Mouse (Mus musculus) megakaryocyte-erythroid progenitor cell, adult 5-6 weeks (primary cell): ENCODE measurements around the gene Olfr1186. TPM values are rescaled to one million over a fixed set of nuclear protein-coding genes. Genes with fewer than 3 reads are reported as not detected.
"Not testable (repeated sequence)": the region's sequence is repeated elsewhere in the genome, so short reads cannot be mapped to it uniquely, and the experiment has no call there.

Experiments
- ATAC-seq: replicated peaks from 2 replicates; pipeline ENCODE4 v1.8.0; 2016; ENCODE audit warnings: mild to moderate bottlenecking, inconsistent platforms; ENCODE audit not compliant: severe bottlenecking, poor library complexity, low FRiP score, low TSS enrichment
- total RNA-seq, 2 experiments: library from RNA; stranded (forward) in 1 of 2; stranded (reverse) in 1 of 2; fragments of 200-1000, 215-1000 nt in 1 of 2; fragments of >200 nt in 1 of 2; fragmentation: Nextera tagmentation in 1 of 2; gene quantifications; 2 replicates each; pipeline ENCODE4 v1.2.3; 2014 to 2017

Gene Olfr1186
- total RNA-seq (2014; fragmentation: Nextera tagmentation) (not detected in 2 replicates), total RNA-seq (2017) (not detected in 2 replicates)

- no peak for ATAC-seq
Measured at GRCm38 (mm10) chr2:88518251-88518650, at the start of gene Olfr1186. Gene Olfr1186, plus strand, starts transcription at chr2:88518551.

GRCm38 (mm10) chr2:88483298-88483697, 35.1 kb upstream of the Olfr1186 start, which contains the start of gene Olfr1184:
Gene Olfr1184, plus strand, starts transcription at chr2:88483598.
- no peak for ATAC-seq

- ATAC-seq: no peak
Measured at GRCm38 (mm10) chr2:88493020-88493419, 25.3 kb upstream of the Olfr1186 start, which contains the start of gene Olfr1185-ps1. Gene Olfr1185-ps1, plus strand, starts transcription at chr2:88493320.

- ATAC-seq: no peak
Measured at GRCm38 (mm10) chr2:88525720-88526119, 7.4 kb downstream of the Olfr1186 start.

GRCm38 (mm10) chr2:88556635-88557034, 38.3 kb downstream of the Olfr1186 start, which contains the start of gene Olfr1188:
Gene Olfr1188, plus strand, starts transcription at chr2:88556935.
- ATAC-seq: no peak

DNA sequence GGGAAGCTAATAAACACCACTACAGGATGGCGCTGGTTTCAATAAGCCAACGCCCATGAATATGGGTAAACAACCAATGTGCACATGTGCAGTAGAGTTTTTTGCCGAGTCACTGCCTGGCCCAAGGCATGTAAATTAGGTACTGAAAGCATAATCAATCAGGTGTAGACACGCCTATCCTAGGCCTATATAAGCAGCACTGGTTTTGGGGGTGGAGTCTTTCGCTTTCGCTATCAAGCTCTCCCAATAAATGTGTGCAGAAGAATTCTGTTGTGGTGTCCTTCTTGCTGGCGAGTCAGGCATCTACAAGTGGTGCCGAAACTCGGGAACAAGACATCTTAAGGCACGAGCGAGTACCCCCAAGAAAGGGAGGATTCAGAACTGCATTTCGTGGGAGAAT, 54.3 kb downstream of the Olfr1186 start:
- ATAC-seq: not testable (repeated sequence)

Other genes with a start within 250 kb of the Olfr1186 start
- gene Olfr1173, start 238.7 kb upstream of the Olfr1186 start, total RNA-seq (2014; fragmentation: Nextera tagmentation): not detected in 2 replicates
- gene Olfr1173, start 238.7 kb upstream of the Olfr1186 start, total RNA-seq (2017): 0.28 TPM in 1 of 2 replicates, not detected in the other
- not detected in 2 replicates for gene Olfr1174-ps, start 203.4 kb upstream of the Olfr1186 start, total RNA-seq (2014; fragmentation: Nextera tagmentation)
- not detected in 2 replicates for gene Olfr1174-ps, start 203.4 kb upstream of the Olfr1186 start, total RNA-seq (2017)
- gene Olfr1175-ps, start 191.3 kb upstream of the Olfr1186 start, total RNA-seq (2014; fragmentation: Nextera tagmentation): not detected in 2 replicates
- gene Olfr1175-ps, start 191.3 kb upstream of the Olfr1186 start, total RNA-seq (2017): not detected in 2 replicates
- gene Olfr1176, start 181.8 kb upstream of the Olfr1186 start, total RNA-seq (2014; fragmentation: Nextera tagmentation): not detected in 2 replicates
- gene Olfr1176, start 181.8 kb upstream of the Olfr1186 start, total RNA-seq (2017): not detected in 2 replicates
- not detected in 2 replicates for gene Olfr1177-ps, start 172.1 kb upstream of the Olfr1186 start, total RNA-seq (2014; fragmentation: Nextera tagmentation)
- gene Olfr1177-ps, start 172.1 kb upstream of the Olfr1186 start, total RNA-seq (2017): not detected in 2 replicates
- not detected in 2 replicates for gene Olfr1178, start 131.5 kb upstream of the Olfr1186 start, total RNA-seq (2014; fragmentation: Nextera tagmentation)
- gene Olfr1178, start 131.5 kb upstream of the Olfr1186 start, total RNA-seq (2017): not detected in 2 replicates
- gene Olfr1179, start 112.1 kb upstream of the Olfr1186 start, total RNA-seq (2014; fragmentation: Nextera tagmentation): not detected in 2 replicates
- not detected in 2 replicates for gene Olfr1179, start 112.1 kb upstream of the Olfr1186 start, total RNA-seq (2017)
- not detected in 2 replicates for gene Olfr1180, start 99.4 kb upstream of the Olfr1186 start, total RNA-seq (2014; fragmentation: Nextera tagmentation)
- gene Olfr1180, start 99.4 kb upstream of the Olfr1186 start, total RNA-seq (2017): not detected in 2 replicates
- not detected in 2 replicates for gene Olfr1181, start 92.4 kb upstream of the Olfr1186 start, total RNA-seq (2014; fragmentation: Nextera tagmentation)
- gene Olfr1181, start 92.4 kb upstream of the Olfr1186 start, total RNA-seq (2017): not detected in 2 replicates
- gene Gm13757, start 69.4 kb upstream of the Olfr1186 start, total RNA-seq (2014; fragmentation: Nextera tagmentation): not detected in 2 replicates
- gene Gm13757, start 69.4 kb upstream of the Olfr1186 start, total RNA-seq (2017): not detected in 2 replicates
- gene Olfr1183, start 63.7 kb upstream of the Olfr1186 start, total RNA-seq (2014; fragmentation: Nextera tagmentation): not detected in 2 replicates
- gene Olfr1183, start 63.7 kb upstream of the Olfr1186 start, total RNA-seq (2017): not detected in 2 replicates
- not detected in 2 replicates for gene Olfr1184, start 35.0 kb upstream of the Olfr1186 start, total RNA-seq (2014; fragmentation: Nextera tagmentation)
- gene Olfr1184, start 35.0 kb upstream of the Olfr1186 start, total RNA-seq (2017): not detected in 2 replicates
- gene Olfr1185-ps1, start 25.2 kb upstream of the Olfr1186 start, total RNA-seq (2014; fragmentation: Nextera tagmentation): not detected in 2 replicates
- not detected in 2 replicates for gene Olfr1185-ps1, start 25.2 kb upstream of the Olfr1186 start, total RNA-seq (2017)
- gene Olfr1188, start 38.4 kb downstream of the Olfr1186 start, total RNA-seq (2014; fragmentation: Nextera tagmentation): not detected in 2 replicates
- gene Olfr1188, start 38.4 kb downstream of the Olfr1186 start, total RNA-seq (2017): not detected in 2 replicates
- not detected in 2 replicates for gene Olfr1189, start 67.9 kb downstream of the Olfr1186 start, total RNA-seq (2014; fragmentation: Nextera tagmentation)
- not detected in 2 replicates for gene Olfr1189, start 67.9 kb downstream of the Olfr1186 start, total RNA-seq (2017)
- gene Olfr1191-ps1, start 122.0 kb downstream of the Olfr1186 start, total RNA-seq (2014; fragmentation: Nextera tagmentation): not detected in 2 replicates
- not detected in 2 replicates for gene Olfr1191-ps1, start 122.0 kb downstream of the Olfr1186 start, total RNA-seq (2017)
- not detected in 2 replicates for gene Olfr1192-ps1, start 130.0 kb downstream of the Olfr1186 start, total RNA-seq (2014; fragmentation: Nextera tagmentation)
- gene Olfr1192-ps1, start 130.0 kb downstream of the Olfr1186 start, total RNA-seq (2017): not detected in 2 replicates
- gene Olfr1193, start 157.1 kb downstream of the Olfr1186 start, total RNA-seq (2014; fragmentation: Nextera tagmentation): not detected in 2 replicates
- not detected in 2 replicates for gene Olfr1193, start 157.1 kb downstream of the Olfr1186 start, total RNA-seq (2017)
- gene Olfr1195, start 170.6 kb downstream of the Olfr1186 start, total RNA-seq (2014; fragmentation: Nextera tagmentation): not detected in 2 replicates
- gene Olfr1195, start 170.6 kb downstream of the Olfr1186 start, total RNA-seq (2017): not detected in 2 replicates
- not detected in 2 replicates for gene Olfr1196, start 186.0 kb downstream of the Olfr1186 start, total RNA-seq (2014; fragmentation: Nextera tagmentation)
- gene Olfr1196, start 186.0 kb downstream of the Olfr1186 start, total RNA-seq (2017): not detected in 2 replicates
- not detected in 2 replicates for gene Olfr1197, start 213.8 kb downstream of the Olfr1186 start, total RNA-seq (2014; fragmentation: Nextera tagmentation)
- gene Olfr1197, start 213.8 kb downstream of the Olfr1186 start, total RNA-seq (2017): not detected in 2 replicates
- not detected in 2 replicates for gene Olfr1198, start 232.8 kb downstream of the Olfr1186 start, total RNA-seq (2014; fragmentation: Nextera tagmentation)
- gene Olfr1198, start 232.8 kb downstream of the Olfr1186 start, total RNA-seq (2017): not detected in 2 replicates
- gene Olfr1199, start 241.9 kb downstream of the Olfr1186 start, total RNA-seq (2014; fragmentation: Nextera tagmentation): not detected in 2 replicates
- not detected in 2 replicates for gene Olfr1199, start 241.9 kb downstream of the Olfr1186 start, total RNA-seq (2017)